Mouse (Mus musculus): ENCODE results near the gene Smoc1.

The Smoc1 gene

DNA sequence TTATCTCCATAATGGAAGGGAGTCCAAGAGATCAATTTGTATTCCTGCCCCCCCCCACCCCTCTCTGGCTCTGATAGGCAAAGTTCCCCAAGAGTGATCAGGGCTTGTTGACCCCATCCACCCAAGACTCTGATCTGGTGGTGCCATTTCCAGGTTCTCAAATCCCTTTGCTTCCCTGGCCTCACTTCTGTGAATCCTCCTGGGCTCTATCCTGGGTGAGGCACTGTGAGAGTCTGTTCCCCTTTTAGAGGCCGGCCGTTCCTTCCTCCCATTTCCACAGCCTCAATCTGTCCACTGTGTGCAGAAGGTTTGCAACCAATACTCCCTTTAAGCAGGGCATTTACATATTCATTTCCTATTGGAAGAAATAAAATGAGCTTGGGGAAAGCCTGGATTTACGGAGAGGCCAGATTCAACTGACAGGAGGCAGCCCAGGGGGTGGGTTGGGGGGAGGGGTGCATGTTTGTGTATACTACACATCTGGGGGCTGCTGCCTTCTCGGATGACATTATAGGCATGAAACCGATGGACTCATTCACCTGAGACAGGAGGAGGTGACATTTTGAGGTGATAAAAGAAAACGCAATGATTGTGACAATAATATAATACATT is 199.5 kb downstream of the Smoc1 start:
- no peak for DNase-seq (ENCODE audit: low spot score in 2 of 2)

GRCm38 (mm10) chr12:81226590-81226989 is 200.0 kb downstream of the Smoc1 start:
- no peak for DNase-seq (ENCODE audit: low spot score in 2 of 2)

DNA sequence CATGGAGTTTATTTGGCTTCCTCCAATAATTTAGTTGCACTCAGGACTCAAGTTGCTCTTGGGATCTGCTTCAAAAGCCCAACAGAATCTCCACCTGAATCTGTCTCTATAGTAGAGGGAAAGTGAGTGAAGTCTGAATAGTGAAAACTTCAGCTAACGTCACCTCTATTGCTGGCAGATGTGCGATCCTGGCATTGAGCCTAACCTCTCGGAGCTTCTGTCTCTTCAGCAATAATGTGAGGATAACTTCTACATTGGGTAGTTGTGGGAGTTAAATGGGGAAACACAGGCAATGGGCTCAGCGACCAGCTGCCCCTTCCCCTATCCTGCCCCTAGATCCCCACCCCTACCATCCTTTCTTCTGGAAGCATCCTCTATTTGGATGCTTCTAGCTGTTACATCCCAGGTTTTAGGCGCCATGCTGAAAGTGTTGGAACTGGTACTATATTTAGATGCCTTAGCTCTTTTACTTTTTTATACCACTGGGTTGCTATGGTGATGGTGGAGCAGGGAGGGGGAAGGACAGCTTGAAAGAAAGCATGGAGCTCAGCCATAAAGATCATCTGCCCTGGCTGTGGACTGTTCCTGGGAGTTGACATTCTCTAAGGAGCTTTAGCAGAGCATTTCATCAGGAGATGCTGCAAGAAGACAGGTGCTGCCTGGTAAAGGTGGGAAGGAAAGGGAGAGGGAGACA is 201.3 kb downstream of the Smoc1 start:
- peak in 1 of 2 experiments; percentile 6 for DNase-seq (ENCODE audit: low spot score in 2 of 2)

DNA sequence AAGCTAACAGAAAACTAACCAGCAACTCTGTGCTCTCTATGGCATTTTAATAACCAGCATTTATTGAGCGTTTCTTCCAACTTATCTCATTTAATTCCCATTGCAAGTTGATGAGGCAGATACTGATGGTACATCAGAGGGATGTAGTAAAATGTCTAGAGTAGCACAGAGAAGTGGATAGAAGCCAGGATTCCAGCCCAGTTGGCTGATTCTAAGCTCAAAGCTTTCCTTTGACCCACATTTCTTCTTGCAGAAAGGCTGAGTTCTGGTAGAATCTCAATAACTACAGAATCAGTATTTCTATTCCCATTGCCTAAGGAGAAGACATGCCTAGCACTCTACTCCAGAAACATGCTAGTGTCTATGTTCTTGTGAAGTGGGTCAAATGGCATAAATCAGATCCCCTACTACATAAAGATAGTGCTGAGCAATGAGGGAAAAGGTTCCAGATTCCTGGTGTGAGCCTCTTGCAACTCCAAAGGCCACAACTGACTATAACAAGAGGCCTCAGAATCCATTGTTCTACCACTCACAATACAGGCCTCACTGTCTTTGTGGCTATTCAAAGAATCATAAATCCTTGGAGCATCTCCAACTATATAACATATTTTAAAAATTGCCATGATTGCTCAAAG is 207.3 kb downstream of the Smoc1 start:
- DNase-seq (ENCODE audit: low spot score in 2 of 2): no peak

GRCm38 (mm10) chr12:81235456-81236330 is 209.1 kb downstream of the Smoc1 start:
- no peak for DNase-seq (ENCODE audit: low spot score in 2 of 2)
